Mouse (Mus musculus) adrenal gland, adult 18-20 months (tissue): ENCODE data around the gene Ambp. TPM values are rescaled to one million over a fixed set of nuclear protein-coding genes. Genes with fewer than 3 reads are reported as not detected.

Experiments used
- DNase-seq, 2 experiments: peaks; one replicate each; pipeline ENCODE4 v3.0.0; 2021 to 2022; ENCODE audit warnings: low spot score in 2 of 2
- total RNA-seq, 2 experiments: library from RNA; stranded (reverse); gene quantifications; 1 replicate in 1 of 2; 2 replicates in 1 of 2; pipeline ENCODE4 v1.2.3; 2021

The Ambp gene
- total RNA-seq, 2 experiments from 2014 or later = 0.40 TPM; not detected in 1

DNA sequence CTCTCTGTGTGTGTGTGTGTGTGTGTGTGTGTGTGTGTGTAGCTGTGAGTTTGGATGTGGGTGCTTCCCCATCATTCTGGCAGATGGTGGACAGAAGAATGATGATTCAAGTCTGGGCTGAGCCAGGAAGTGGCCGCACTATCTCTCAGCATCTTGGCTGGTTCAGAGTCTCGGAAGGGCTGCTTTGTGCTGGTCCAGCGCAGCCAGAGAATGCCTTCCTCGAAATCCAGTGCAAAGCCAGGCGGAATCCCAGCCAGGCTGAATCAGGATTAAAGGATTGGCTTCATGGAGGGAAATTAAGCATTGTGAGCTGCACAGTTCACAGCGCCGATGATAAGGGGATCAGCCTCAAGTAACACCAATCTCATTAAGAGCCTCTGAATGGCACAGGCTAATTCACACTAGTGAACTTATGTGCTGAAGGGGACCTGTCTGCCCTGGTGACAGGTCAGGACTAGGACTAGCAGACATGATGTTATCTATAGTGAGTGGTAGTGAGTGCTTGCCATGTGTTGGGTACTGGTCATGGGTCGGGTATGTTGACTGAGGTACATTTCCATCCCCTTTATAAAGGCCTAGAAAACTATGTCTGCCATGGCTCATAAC is 29.6 kb downstream of the Ambp start:
- DNase-seq = no peak

DNA sequence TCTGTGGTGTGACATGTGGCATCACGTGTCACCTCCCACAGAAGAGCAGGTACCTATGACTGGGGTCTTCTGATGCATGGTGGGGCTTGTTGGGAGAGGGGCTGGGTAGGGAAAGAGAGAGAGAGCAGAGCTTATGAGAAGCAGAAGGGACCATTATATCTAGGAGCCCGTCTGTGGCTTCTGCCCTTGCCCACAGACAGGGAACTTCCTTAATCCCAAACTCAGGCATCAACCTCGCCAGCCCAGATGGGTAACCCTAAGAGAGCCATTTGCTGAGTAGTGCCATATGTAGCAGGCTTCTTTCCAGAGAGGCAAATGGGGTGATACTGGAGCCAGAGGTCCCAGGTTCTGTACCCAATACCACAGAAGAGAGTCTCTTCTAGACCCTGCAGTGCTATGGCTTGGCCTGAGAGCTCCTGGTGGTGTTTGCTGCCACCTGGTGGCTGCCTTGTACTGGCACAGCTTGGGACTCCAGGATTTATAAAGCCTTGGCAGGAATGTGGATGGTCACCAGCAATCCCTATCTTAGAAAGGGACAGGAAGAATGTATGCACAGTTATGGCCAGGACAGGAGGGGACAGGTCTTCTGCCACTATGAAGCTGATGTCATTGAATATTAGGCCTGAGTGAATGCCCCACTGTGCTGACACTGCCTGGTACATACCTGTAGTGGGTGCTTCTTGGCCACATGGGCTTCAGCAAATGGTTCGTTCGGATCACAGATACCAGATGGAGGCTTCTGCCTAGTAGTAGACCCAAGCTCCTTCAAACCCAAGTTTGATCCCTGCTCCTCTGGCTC is 35.8 kb downstream of the Ambp start:
- peak; percentile 73 to 81 for DNase-seq

DNA sequence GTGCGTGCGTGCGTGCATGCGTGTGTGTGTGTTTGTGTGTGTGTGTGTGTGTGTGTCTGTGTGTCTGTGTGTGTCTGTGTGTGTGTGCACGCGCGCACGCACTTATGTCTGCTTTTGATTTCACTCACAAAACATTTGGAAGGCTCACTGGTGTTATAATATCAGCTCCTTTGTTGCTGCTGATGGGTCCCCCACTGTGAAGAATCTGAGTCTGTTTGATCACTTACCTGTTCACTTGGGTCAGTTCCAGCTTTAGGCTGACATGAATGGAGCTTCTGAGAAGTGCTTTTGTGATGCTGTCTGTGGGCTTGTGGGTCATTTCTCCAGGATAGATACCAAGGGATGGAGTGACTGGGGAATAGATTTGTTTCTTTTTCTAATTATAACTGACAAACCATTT is 48.9 kb downstream of the Ambp start:
- no peak for DNase-seq

DNA sequence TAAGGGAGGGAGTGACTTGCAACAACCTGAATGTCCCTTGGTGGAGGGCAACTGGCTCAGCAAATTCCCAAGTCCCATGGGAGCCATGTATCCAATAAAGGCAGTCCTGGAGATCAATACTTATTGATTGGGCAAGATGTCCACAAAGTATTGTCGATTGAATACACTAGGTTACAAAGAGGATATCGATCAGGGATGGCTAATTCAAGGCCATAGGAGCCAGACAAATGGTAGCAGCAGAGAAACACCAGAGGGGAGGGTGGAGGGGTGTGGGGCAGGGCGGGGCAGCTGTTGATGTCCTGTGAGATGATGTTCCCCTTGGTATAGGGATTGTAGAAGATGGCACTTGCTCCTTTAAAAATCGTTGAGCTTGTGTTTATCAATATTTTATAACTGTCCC is 52.6 kb downstream of the Ambp start:
- DNase-seq = no peak

DNA sequence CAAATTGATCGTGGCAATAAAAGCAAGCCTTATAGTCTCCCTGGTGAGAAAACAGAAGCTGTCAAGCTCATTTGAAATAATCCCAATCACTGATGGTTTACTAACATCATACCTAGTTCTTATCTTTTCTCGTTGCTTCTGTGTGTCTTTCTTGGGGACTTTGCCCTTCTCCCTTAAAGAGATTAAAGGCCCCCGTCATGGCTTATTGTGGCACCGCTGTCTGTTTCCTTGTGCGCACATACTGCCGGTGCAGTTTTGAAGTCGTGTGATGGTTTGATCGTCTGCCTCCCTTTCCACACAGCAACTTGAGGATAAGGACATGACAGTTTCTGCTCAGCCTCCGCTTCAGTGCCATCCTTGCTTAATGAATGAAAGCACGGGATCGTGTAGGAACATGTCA is 54.1 kb downstream of the Ambp start:
- no peak for DNase-seq

DNA sequence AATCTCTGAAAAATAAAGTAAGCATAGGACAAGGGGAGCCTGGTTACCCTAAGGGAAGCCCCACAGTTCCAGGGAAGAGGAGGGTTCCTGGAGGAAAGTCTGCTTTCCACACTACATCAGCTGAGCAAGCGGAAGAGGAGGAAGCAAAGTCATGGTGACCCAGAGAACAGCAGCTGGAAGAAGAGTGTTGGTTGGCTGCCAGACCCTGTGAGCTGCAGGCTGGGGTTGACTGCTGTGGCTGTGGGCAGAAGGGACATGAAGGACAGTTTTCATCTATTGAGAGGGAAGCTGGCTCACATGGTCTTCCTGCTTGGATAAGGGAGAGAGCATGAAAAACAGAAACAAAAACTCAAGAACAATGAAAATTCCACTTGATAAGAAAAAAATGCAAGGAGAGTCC is 57.0 kb downstream of the Ambp start:
- no peak for DNase-seq

Other genes with a start within 250 kb of the Ambp start
- gene Zfp618, start 189.2 kb downstream of the Ambp start, total RNA-seq = 1 to 10 TPM; 1.6 to 1.9 TPM
- under 1 TPM in 1 of 2 experiments, not detected in 1; 0.17 TPM for gene Kif12, start 17.3 kb upstream of the Ambp start, total RNA-seq
- gene Col27a1, start 59.2 kb upstream of the Ambp start, total RNA-seq = 10 to 100 TPM; 10.6 to 15.1 TPM
- gene Orm1, start 189.8 kb upstream of the Ambp start, total RNA-seq = 100 to 1,000 TPM in 1 of 2 experiments, 10 to 100 TPM in 1; 44.2 to 127 TPM
- gene Orm3, start 201.4 kb upstream of the Ambp start, total RNA-seq = 10 to 100 TPM; 12.2 to 13.7 TPM
- 10 to 100 TPM in 1 of 2 experiments, 1 to 10 TPM in 1; 3.1 to 11.3 TPM for gene Orm2, start 207.7 kb upstream of the Ambp start, total RNA-seq
- gene Akna, start 248.6 kb upstream of the Ambp start, total RNA-seq = 1 to 10 TPM; 4.0 to 6.9 TPM